Mouse (Mus musculus): ENCODE data around the gene Cts7. TPM values are rescaled to one million over a fixed set of nuclear protein-coding genes. Genes with fewer than 3 reads are reported as not detected.

Cts7 gene
- not detected for total RNA-seq (2021)
- long read RNA-seq, experiment 1: 0 reads
- long read RNA-seq, experiment 2: 0 reads

GRCm38 (mm10) chr13:61358097-61358496 is at the start of gene Cts7:
Gene Cts7 (minus strand): TSS chr13:61358197.
- intact Hi-C loops (cut with DNase I): no loop called here
- DNase-seq: no peak

Small RNAs within 50 kb of the gene (microRNA-seq; reads per million reads assigned to microRNA genes)
- gene Gm27704: 0 reads per million in 2 experiments

Other genes with a start within 250 kb of the Cts7 start
- not detected for gene Ctsr, start 193.9 kb downstream of the Cts7 start, total RNA-seq (2021)
- gene Cts6, start 154.8 kb downstream of the Cts7 start, total RNA-seq (2021): not detected
- gene Cts8, start 102.8 kb downstream of the Cts7 start, total RNA-seq (2021): not detected
- gene Gm49398, start 69.4 kb downstream of the Cts7 start, total RNA-seq (2021): not detected
- gene Ctsm, start 183.6 kb upstream of the Cts7 start, total RNA-seq (2021): not detected
- not detected for gene Gm49352, start 210.0 kb upstream of the Cts7 start, total RNA-seq (2021)
- not detected for gene Cts3, start 211.9 kb upstream of the Cts7 start, total RNA-seq (2021)

Measured in heart, postnatal 14 days (tissue).